Mouse (Mus musculus) liver, embryonic 14.5 days (tissue): ENCODE measurements around the gene Gm49361. TPM values are rescaled to one million over a fixed set of nuclear protein-coding genes. Genes with fewer than 3 reads are reported as not detected.

Source experiments
- ATAC-seq: fragments of 200-750 bp; cut with Nextera tagmentation; 2 replicates; pipeline ENCODE4 v1.8.0; 2017; ENCODE audit warnings: moderate number of reproducible peaks, mild to moderate bottlenecking, moderate library complexity; ENCODE audit not compliant: insufficient read depth
- DNase-seq, 3 experiments: peaks; one replicate each; pipeline ENCODE4 v3.0.0-alpha.2; 2012 to 2013; ENCODE audit warnings: low read depth in 3 of 3, low spot score in 3 of 3
- H3K27ac ChIP-seq: fragments of 300-500 bp; sonication (generic); 2 replicates; pipeline ENCODE4 v1.5.1; 2014; ENCODE audit warnings: moderate library complexity, mild to moderate bottlenecking, control low read depth, inconsistent platforms
- H3K27me3 ChIP-seq: fragments of 300-500 bp; sonication (generic); 2 replicates; pipeline ENCODE4 v1.6.1; 2014; ENCODE audit warnings: mild to moderate bottlenecking, low read length, moderate library complexity; ENCODE audit not compliant: control insufficient read depth, insufficient read depth
- H3K36me3 ChIP-seq: fragments of 300-500 bp; sonication (generic); replicated peaks from 2 replicates; pipeline ENCODE4 v1.6.1; 2014; ENCODE audit warnings: low read depth; ENCODE audit not compliant: control insufficient read depth, insufficient read depth
- H3K4me1 ChIP-seq, 2 experiments: fragments of 200-500 bp in 1 of 2; fragments of 300-500 bp in 1 of 2; sonication (generic) in 1 of 2; replicated peaks; 2 replicates each; pipeline ENCODE4 v1.6.1; 2012 to 2014; ENCODE audit warnings: antibody characterized with exemption in 1 of 2, inconsistent platforms in 1 of 2, low read length in 1 of 2; ENCODE audit not compliant: control insufficient read depth in 2 of 2, insufficient read depth in 2 of 2
- H3K4me2 ChIP-seq: fragments of 300-500 bp; sonication (generic); 2 replicates; pipeline ENCODE4 v1.6.1; 2014; ENCODE audit warnings: low read depth, mild to moderate bottlenecking, control low read depth, moderate library complexity
- H3K4me3 ChIP-seq, 2 experiments: fragments of 200-500 bp in 1 of 2; fragments of 300-500 bp in 1 of 2; sonication (generic) in 1 of 2; 2 replicates each; pipeline ENCODE4 v1.5.1; 2012 to 2014; ENCODE audit warnings: low read depth in 2 of 2, low read length in 2 of 2, mild to moderate bottlenecking in 2 of 2, control low read depth in 1 of 2, inconsistent platforms in 1 of 2, moderate library complexity in 1 of 2; ENCODE audit not compliant: insufficient read depth in 1 of 2
- H3K9ac ChIP-seq: fragments of 300-500 bp; sonication (generic); replicated peaks from 2 replicates; pipeline ENCODE4 v1.6.1; 2014; ENCODE audit warnings: mild to moderate bottlenecking, control low read depth, moderate library complexity
- H3K9me3 ChIP-seq: fragments of 300-500 bp; sonication (generic); 2 replicates; pipeline ENCODE4 v1.6.1; 2016; ENCODE audit warnings: low read length, mixed read lengths; ENCODE audit not compliant: control insufficient read depth
- CTCF ChIP-seq: IDR thresholded peaks from 2 replicates; pipeline ENCODE4 v1.5.1; 2016; ENCODE audit warnings: antibody characterized with exemption, low read depth, control low read depth
- EP300 ChIP-seq: IDR thresholded peaks from 2 replicates; pipeline ENCODE4 v1.6.1; 2016; ENCODE audit warnings: antibody characterized with exemption, low read depth
- WGBS: fragments of 180-500 bp; shearing (Covaris S2); extraction: QIAGEN DNeasy Blood & Tissue Kit; methylation state at CpG from one replicate; pipeline ENCODE4 v1.1.7; 2014; ENCODE audit not compliant: insufficient replicate concordance; 5-methylcytosine and 5-hydroxymethylcytosine counted together
- polyA plus RNA-seq, 2 experiments: library from polyadenylated mRNA; depleted of rRNA in 1 of 2; stranded (reverse) in 1 of 2; unstranded in 1 of 2; fragments of >200 nt; fragmentation: Nextera tagmentation in 1 of 2; extraction: Ambion mirVana in 1 of 2; gene quantifications; 2 replicates each; pipeline versions ENCODE4 v1.2.1 to v1.2.3; 2012 to 2014

Gene Gm49361
- polyA plus RNA-seq, 2 experiments, result not detected

- DNase-seq (no peak), ATAC-seq (no peak)
- WGBS, result 49% methylated on average over 4 of the region's 4 CpGs
- TF ChIP-seq CTCF, result no peak
- TF ChIP-seq EP300, result no peak
- Histone ChIP-seq H3K27me3 (no peaks in the 10 kb centered on the region), H3K36me3 (no peaks in the 10 kb centered on the region), H3K4me2 (no peak overlapping the region), H3K4me1 (peaks cover 1 to 4% of the 10 kb centered on the region in 2 experiments), H3K4me3 (no peak overlapping the region), H3K9ac (no peak overlapping the region), H3K27ac (no peak overlapping the region), H3K9me3 (no peaks in the 10 kb centered on the region)
Observed at GRCm38 (mm10) chr14:57718245-57718644, 27.7 kb downstream of the Gm49361 start.

DNA sequence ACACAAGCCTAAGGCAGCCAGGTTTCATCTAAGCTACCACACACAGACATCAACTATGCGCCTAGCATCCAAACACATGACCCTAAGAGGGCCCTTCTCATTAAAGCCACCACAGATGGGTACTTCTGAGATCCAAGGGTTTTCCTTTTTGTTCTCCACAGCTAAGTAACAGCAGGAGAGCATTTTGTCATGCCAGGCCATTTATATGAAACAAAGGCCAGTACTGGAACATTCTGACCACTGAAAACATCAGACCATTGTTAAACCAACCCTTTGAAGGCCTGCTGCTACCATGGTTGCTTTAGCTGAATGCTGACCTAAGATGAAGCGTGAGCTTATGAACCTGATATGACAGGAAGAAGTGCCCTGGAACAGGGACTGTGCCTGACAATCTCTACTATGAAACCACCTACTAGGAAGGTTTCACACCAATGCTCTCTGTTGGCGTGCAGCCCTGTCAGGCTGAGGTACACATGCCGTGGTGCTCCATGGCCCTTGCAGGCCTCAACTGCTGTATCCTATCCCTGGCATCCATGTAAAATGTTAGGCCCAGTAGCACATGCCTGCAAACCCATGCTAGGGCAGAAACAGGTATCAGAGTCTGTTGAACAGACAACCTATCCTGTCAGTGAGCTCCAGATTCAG is 29.2 kb downstream of the Gm49361 start:
- Histone ChIP-seq H3K9me3 (no peaks in the 10 kb centered on the region), H3K9ac (no peak overlapping the region), H3K4me3 (no peak overlapping the region), H3K36me3 (no peaks in the 10 kb centered on the region), H3K4me2 (no peak overlapping the region), H3K27ac (no peak overlapping the region), H3K27me3 (no peaks in the 10 kb centered on the region), H3K4me1 (peaks cover 11 to 16% of the 10 kb centered on the region in 2 experiments)
- ATAC-seq (no peak), DNase-seq (no peak)
- 74% methylated on average over 4 of the region's 4 CpGs for WGBS
- TF ChIP-seq CTCF, result no peak
- no peak for TF ChIP-seq EP300

DNA sequence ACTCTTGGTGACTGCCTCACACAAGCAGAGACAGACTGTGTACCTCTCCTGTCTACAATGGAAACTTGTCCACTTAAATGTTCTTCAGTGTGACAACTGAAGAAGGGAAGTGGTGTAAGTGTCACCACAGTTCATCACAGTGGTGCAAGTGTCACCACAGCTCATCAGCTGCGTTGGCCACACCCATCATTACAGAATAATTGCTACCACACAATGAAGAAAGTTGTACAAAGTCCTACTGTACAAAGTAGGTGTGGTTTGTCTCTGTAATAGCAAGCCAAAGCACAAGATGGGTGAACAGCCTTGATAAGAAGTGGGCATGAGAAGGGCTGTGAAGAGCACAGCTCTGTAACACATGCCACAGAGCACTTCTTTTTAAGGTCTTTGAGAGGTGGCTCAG is 33.0 kb downstream of the Gm49361 start:
- DNase-seq (peak in 2 of 3 experiments; percentile 26 to 33), ATAC-seq (peak; percentile 73)
- no peaks in the 10 kb centered on the region for H3K9me3 ChIP-seq
- no peak overlapping the region for H3K4me3 ChIP-seq
- no peak overlapping the region for H3K27ac ChIP-seq
- WGBS, result 17% methylated on average over 1 of the region's 1 CpGs
- H3K4me2 ChIP-seq, result no peak overlapping the region
- H3K9ac ChIP-seq, result no peak overlapping the region
- H3K27me3 ChIP-seq, result no peaks in the 10 kb centered on the region
- TF ChIP-seq EP300, result no peak
- no peak for TF ChIP-seq CTCF
- H3K36me3 ChIP-seq, result no peaks in the 10 kb centered on the region
- peaks cover 13 to 22% of the 10 kb centered on the region in 2 experiments for H3K4me1 ChIP-seq

- no peaks in the 10 kb centered on the region for H3K27me3 ChIP-seq
- ATAC-seq (no peak), DNase-seq (no peak)
- H3K27ac ChIP-seq, result no peak overlapping the region
- no peak overlapping the region for H3K9ac ChIP-seq
- H3K4me3 ChIP-seq, result no peak overlapping the region
- no peaks in the 10 kb centered on the region for H3K9me3 ChIP-seq
- H3K36me3 ChIP-seq, result no peaks in the 10 kb centered on the region
- 72% methylated on average over 6 of the region's 6 CpGs for WGBS
- H3K4me1 ChIP-seq, result peaks cover 13 to 29% of the 10 kb centered on the region in 2 experiments
- H3K4me2 ChIP-seq, result no peak overlapping the region
- TF ChIP-seq CTCF, result no peak
- TF ChIP-seq EP300, result no peak
Observed at GRCm38 (mm10) chr14:57711059-57711458, 34.8 kb downstream of the Gm49361 start.

DNA sequence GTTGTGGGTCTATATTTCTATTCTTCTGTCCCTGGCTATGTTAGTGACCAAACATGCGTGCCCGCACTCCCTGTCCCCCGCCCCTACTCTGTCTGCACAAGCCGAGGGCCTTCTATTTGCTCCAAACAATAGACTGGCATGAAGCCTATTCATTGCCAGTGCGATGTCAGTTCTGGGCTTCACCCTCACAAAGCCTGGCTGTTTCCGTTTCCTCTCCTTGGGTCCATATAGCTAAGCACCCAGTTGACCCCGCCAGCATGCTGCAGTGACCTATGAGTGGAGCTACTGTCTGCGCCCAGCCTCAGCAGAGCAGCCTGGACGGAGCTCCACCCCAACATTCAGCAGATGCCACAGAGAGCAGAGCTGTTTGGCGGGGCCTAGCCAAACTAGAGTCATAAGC is 36.7 kb downstream of the Gm49361 start:
- WGBS, result 76% methylated on average over 10 of the region's 10 CpGs
- DNase-seq (no peak), ATAC-seq (no peak)
- peaks cover 13 to 29% of the 10 kb centered on the region in 2 experiments for H3K4me1 ChIP-seq
- H3K4me3 ChIP-seq, result no peak overlapping the region
- no peak for TF ChIP-seq EP300
- TF ChIP-seq CTCF, result no peak
- no peaks in the 10 kb centered on the region for H3K36me3 ChIP-seq
- no peak overlapping the region for H3K27ac ChIP-seq
- no peaks in the 10 kb centered on the region for H3K9me3 ChIP-seq
- H3K4me2 ChIP-seq, result no peak overlapping the region
- H3K27me3 ChIP-seq, result no peaks in the 10 kb centered on the region
- H3K9ac ChIP-seq, result no peak overlapping the region
